Mouse (Mus musculus) testis, adult 2 months (tissue): ENCODE results near the gene Glce.

Experiments used
- CTCF ChIP-seq: fragments of 200-500 bp; IDR thresholded peaks from 2 replicates; pipeline ENCODE4 v1.5.1; 2012; ENCODE audit warnings: low read depth, mild to moderate bottlenecking, inconsistent platforms, low read length, moderate library complexity; ENCODE audit not compliant: control insufficient read depth, insufficient read depth, insufficient replicate concordance
- POLR2A ChIP-seq: fragments of 200-500 bp; IDR thresholded peaks from 2 replicates; pipeline ENCODE4 v1.6.1; 2012; ENCODE audit warnings: low read depth, mild to moderate bottlenecking, inconsistent platforms, low read length, moderate library complexity; ENCODE audit not compliant: control insufficient read depth

DNA sequence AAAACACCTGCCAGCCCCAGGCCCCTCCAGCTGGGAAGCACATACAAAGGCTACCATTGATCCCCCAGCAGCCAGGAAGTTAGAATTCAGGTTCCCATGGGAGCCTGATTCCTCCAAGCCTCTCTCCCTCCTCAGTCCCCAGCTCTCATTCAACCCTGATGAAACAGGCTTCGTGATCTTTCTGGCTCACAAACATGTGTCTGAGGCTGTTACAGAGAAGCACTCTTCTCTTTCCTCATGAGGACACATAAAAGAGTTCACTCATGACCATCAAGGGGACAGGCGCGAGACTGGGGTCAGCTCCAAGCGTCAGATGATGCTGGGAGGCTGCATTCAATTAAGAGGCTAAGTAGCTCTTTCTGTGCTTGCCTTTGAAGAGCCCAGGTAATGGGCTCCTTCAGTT is 40.4 kb upstream of the Glce start:
- TF ChIP-seq CTCF, result no peak
- no peak for TF ChIP-seq POLR2A
